Mouse (Mus musculus) heart, postnatal 10 days (tissue): ENCODE results near the gene Zfp800. TPM values are rescaled to one million over a fixed set of nuclear protein-coding genes. Genes with fewer than 3 reads are reported as not detected.
A peak's percentile ranks its signal among the peaks of the same experiment; 100 is the strongest.

Source experiments
- DNase-seq, 2 experiments: peaks; one replicate each; pipeline ENCODE4 v3.0.0; 2021
- intact Hi-C: fragments of 180-260 bp; cut with DNase I; formaldehyde crosslinking; loops from one replicate; pipeline ENCODE4 v1.15.1; 2025
- total RNA-seq, 2 experiments: library from RNA; stranded (reverse); gene quantifications; 2 replicates each; pipeline ENCODE4 v1.2.3; 2021

Gene Zfp800
- 10 to 100 TPM; 12.2 TPM for total RNA-seq

GRCm38 (mm10) chr6:28397681-28398203 lies at the start of gene Zfp800:
Gene Zfp800 (minus strand): TSS chr6:28398005.
- peak in 1 of 2 experiments; percentile 17 for DNase-seq
- intact Hi-C loops: loop anchor here (2.0 kb wide), 1 partner anchor 27 kb away; no protein-coding TSS in a partner anchor

GRCm38 (mm10) chr6:28431538-28431855 lies 33.7 kb upstream of the Zfp800 start:
- no peak for DNase-seq
- intact Hi-C loops: no loop called here

GRCm38 (mm10) chr6:28430795-28431537 lies 33.2 kb upstream of the Zfp800 start:
- DNase-seq: no peak
- intact Hi-C loops: no loop called here

- intact Hi-C loops: loop anchor here (10.0 kb wide), 1 partner anchor 595 kb away; no protein-coding TSS in a partner anchor
- DNase-seq: no peak
Observed at GRCm38 (mm10) chr6:28429870-28430269, 32.1 kb upstream of the Zfp800 start.

GRCm38 (mm10) chr6:28428290-28428689 lies 30.5 kb upstream of the Zfp800 start, which contains the start of gene Gcc1:
Gene Gcc1 (minus strand): TSS chr6:28428390.
- intact Hi-C loops: loop anchor here (10.0 kb wide), 1 partner anchor 597 kb away; no protein-coding TSS in a partner anchor
- no peak for DNase-seq

- intact Hi-C loops: loop anchor here (10.0 kb wide), 1 partner anchor 598 kb away; no protein-coding TSS in a partner anchor
- no peak for DNase-seq
Observed at GRCm38 (mm10) chr6:28427096-28427839, 29.5 kb upstream of the Zfp800 start, which contains the start of gene Fscn3. Gene Fscn3 (plus strand): TSS chr6:28427789.

GRCm38 (mm10) chr6:28425019-28425418 lies 27.2 kb upstream of the Zfp800 start:
- no peak for DNase-seq
- intact Hi-C loops: loop anchor here (2.0 to 10.0 kb wide), 2 partner anchors 26 to 600 kb away; partner anchors contain the start of gene Zfp800

- intact Hi-C loops: loop anchor here (2.0 to 10.0 kb wide), 4 partner anchors 25 to 601 kb away; partner anchors contain the start of genes Snd1 and Zfp800
- DNase-seq: peak; percentile 66 to 68
Observed at GRCm38 (mm10) chr6:28423767-28424695, 26.2 kb upstream of the Zfp800 start.

GRCm38 (mm10) chr6:28423313-28423712 lies 25.5 kb upstream of the Zfp800 start, which contains the start of gene Arf5:
Gene Arf5 (plus strand): TSS chr6:28423560.
- intact Hi-C loops: loop anchor here (5.0 to 10.0 kb wide), 3 partner anchors 54 to 601 kb away; partner anchors contain the start of gene Snd1
- DNase-seq: peak; percentile 96 to 98

GRCm38 (mm10) chr6:28422651-28423290 lies 25.0 kb upstream of the Zfp800 start:
- DNase-seq: no peak
- intact Hi-C loops: loop anchor here (5.0 to 10.0 kb wide), 3 partner anchors 55 to 602 kb away; partner anchors contain the start of gene Snd1

GRCm38 (mm10) chr6:28421469-28422000 lies 23.7 kb upstream of the Zfp800 start:
- intact Hi-C loops: loop anchor here (5.0 to 10.0 kb wide), 3 partner anchors 56 to 603 kb away; partner anchors contain the start of gene Snd1

GRCm38 (mm10) chr6:28420865-28421264 lies 23.1 kb upstream of the Zfp800 start:
- intact Hi-C loops: loop anchor here (5.0 to 10.0 kb wide), 3 partner anchors 56 to 604 kb away; partner anchors contain the start of gene Snd1
- DNase-seq: no peak

More at GRCm38 (mm10) chr6:28421469-28422000, 23.7 kb upstream of the Zfp800 start:
- peak; percentile 96 to 97 for DNase-seq

- no peak for DNase-seq
- intact Hi-C loops: loop anchor here (5.0 to 10.0 kb wide), 3 partner anchors 57 to 604 kb away; partner anchors contain the start of gene Snd1
Observed at GRCm38 (mm10) chr6:28420361-28420760, 22.6 kb upstream of the Zfp800 start.

- no peak for DNase-seq
- intact Hi-C loops: loop anchor here (5.0 to 10.0 kb wide), 3 partner anchors 58 to 605 kb away; partner anchors contain the start of gene Snd1
Observed at GRCm38 (mm10) chr6:28419673-28420072, 21.9 kb upstream of the Zfp800 start.

GRCm38 (mm10) chr6:28418449-28418848 lies 20.6 kb upstream of the Zfp800 start:
- intact Hi-C loops: no loop called here
- peak; percentile 93 to 95 for DNase-seq

- intact Hi-C loops: no loop called here
Observed at GRCm38 (mm10) chr6:28416981-28417380, 19.2 kb upstream of the Zfp800 start.

GRCm38 (mm10) chr6:28411236-28411635 lies 13.4 kb upstream of the Zfp800 start:
- intact Hi-C loops: no loop called here
- DNase-seq: no peak

More at GRCm38 (mm10) chr6:28416981-28417380, 19.2 kb upstream of the Zfp800 start:
- DNase-seq: peak; percentile 44 to 53

GRCm38 (mm10) chr6:28410053-28410452 lies 12.2 kb upstream of the Zfp800 start:
- intact Hi-C loops: no loop called here
- DNase-seq: peak; percentile 35 to 52
